Mouse (Mus musculus): ENCODE data around the gene Spred3.

DNA sequence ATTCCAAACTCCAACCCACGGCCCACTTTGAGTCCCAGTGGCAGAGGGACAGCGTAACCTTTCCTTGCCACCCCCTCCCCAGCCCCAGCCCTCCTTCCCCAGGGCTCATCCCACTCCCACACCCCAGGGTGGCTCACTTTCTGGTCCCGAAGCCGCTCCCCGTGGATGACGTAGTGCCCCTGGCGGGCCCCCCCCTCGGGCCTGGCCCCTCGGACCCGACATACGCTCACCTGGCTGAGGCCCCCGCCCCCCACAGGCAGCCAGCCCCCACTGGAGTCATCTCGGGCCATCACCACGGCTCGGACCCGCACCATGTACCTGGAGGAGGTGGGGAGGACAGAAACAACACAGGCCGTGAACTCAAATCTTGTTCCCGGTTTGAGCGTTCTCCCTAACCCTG, 2.6 kb downstream of the Spred3 start:
- TF ChIP-seq CTCF (IDR thresholded peaks at IDR 0.05; ENCODE audit: low read depth, low read length) = no peak
- TF ChIP-seq GATA1 (IDR thresholded peaks at IDR 0.05; ENCODE audit: borderline replicate concordance, low read length) = no peak
- no peak for TF ChIP-seq TAL1 (conservative IDR thresholded peaks at IDR 0.05; ENCODE audit: low read depth, low read length)
- no peak for TF ChIP-seq POLR2AphosphoS5 (IDR thresholded peaks at IDR 0.05; ENCODE audit: insufficient replicate concordance, low read depth, low read length)
- no peak for TF ChIP-seq GATA2 (IDR thresholded peaks at IDR 0.05; ENCODE audit: borderline replicate concordance, low read depth, low read length)

Data from G1E (cell line).